Mouse (Mus musculus): ENCODE measurements around the gene Dcdc2c. TPM values are rescaled to one million over a fixed set of nuclear protein-coding genes. Genes with fewer than 3 reads are reported as not detected.

The Dcdc2c gene
- polyA plus RNA-seq, 1 experiment from 2014 or later, result not detected

GRCm38 (mm10) chr12:28575366-28576070 lies 23.3 kb upstream of the Dcdc2c start:
- Histone ChIP-seq H3K4me2 (replicated peaks) (no peak overlapping the region), H3K27me3 (no peaks in the 10 kb centered on the region), H3K4me3 (replicated peaks) (no peak overlapping the region), H3K9me3 (no peaks in the 10 kb centered on the region), H3K9ac (replicated peaks) (no peak overlapping the region), H3K27ac (no peak overlapping the region), H3K4me1 (replicated peaks) (no peaks in the 10 kb centered on the region), H3K36me3 (no peaks in the 10 kb centered on the region)
- 83% methylated on average over 6 of the region's 6 CpGs for WGBS
- ATAC-seq, result no peak

GRCm38 (mm10) chr12:28572241-28572640 lies 20.0 kb upstream of the Dcdc2c start:
- Histone ChIP-seq H3K4me2 (replicated peaks) (no peak overlapping the region), H3K9me3 (no peaks in the 10 kb centered on the region), H3K9ac (replicated peaks) (no peak overlapping the region), H3K27me3 (no peaks in the 10 kb centered on the region), H3K4me3 (replicated peaks) (no peak overlapping the region), H3K27ac (no peak overlapping the region), H3K36me3 (no peaks in the 10 kb centered on the region), H3K4me1 (replicated peaks) (no peaks in the 10 kb centered on the region)
- ATAC-seq, result no peak
- WGBS, result 87% methylated on average over 2 of the region's 2 CpGs

- H3K4me2 ChIP-seq (replicated peaks), result no peak overlapping the region
- WGBS, result 77% methylated on average over 18 of the region's 18 CpGs
- no peak for ATAC-seq
- no peak overlapping the region for H3K4me3 ChIP-seq (replicated peaks)
- H3K27me3 ChIP-seq, result no peaks in the 10 kb centered on the region
- H3K4me1 ChIP-seq (replicated peaks), result no peaks in the 10 kb centered on the region
- H3K36me3 ChIP-seq, result no peaks in the 10 kb centered on the region
- H3K27ac ChIP-seq, result no peak overlapping the region
- H3K9me3 ChIP-seq, result no peaks in the 10 kb centered on the region
- no peak overlapping the region for H3K9ac ChIP-seq (replicated peaks)
Measured at GRCm38 (mm10) chr12:28551775-28552174, 424 bp downstream of the Dcdc2c start.

- no peak overlapping the region for H3K4me3 ChIP-seq (replicated peaks)
- WGBS, result 66% methylated on average over 4 of the region's 4 CpGs
- no peak overlapping the region for H3K9ac ChIP-seq (replicated peaks)
- no peak for ATAC-seq
- no peaks in the 10 kb centered on the region for H3K27me3 ChIP-seq
- no peaks in the 10 kb centered on the region for H3K9me3 ChIP-seq
- no peak overlapping the region for H3K27ac ChIP-seq
- no peaks in the 10 kb centered on the region for H3K36me3 ChIP-seq
- no peaks in the 10 kb centered on the region for H3K4me1 ChIP-seq (replicated peaks)
- no peak overlapping the region for H3K4me2 ChIP-seq (replicated peaks)
Measured at GRCm38 (mm10) chr12:28548887-28549286, 3.3 kb downstream of the Dcdc2c start.

GRCm38 (mm10) chr12:28514264-28514775 lies 37.9 kb downstream of the Dcdc2c start:
- no peak for ATAC-seq
- no peaks in the 10 kb centered on the region for H3K36me3 ChIP-seq
- H3K9me3 ChIP-seq, result no peaks in the 10 kb centered on the region
- no peak overlapping the region for H3K4me2 ChIP-seq (replicated peaks)
- 68% methylated on average over 1 of the region's 1 CpGs for WGBS
- no peak overlapping the region for H3K27ac ChIP-seq
- no peak overlapping the region for H3K9ac ChIP-seq (replicated peaks)
- 0 out of 2 replicates have a peak, but pooled peaks cover 3% of the 10 kb centered on the region for H3K4me1 ChIP-seq (replicated peaks)
- no peak overlapping the region for H3K4me3 ChIP-seq (replicated peaks)
- H3K27me3 ChIP-seq, result no peaks in the 10 kb centered on the region

GRCm38 (mm10) chr12:28509699-28510280 lies 42.4 kb downstream of the Dcdc2c start:
- no peaks in the 10 kb centered on the region for H3K36me3 ChIP-seq
- no peaks in the 10 kb centered on the region for H3K27me3 ChIP-seq
- H3K9me3 ChIP-seq, result no peaks in the 10 kb centered on the region
- WGBS, result 62% methylated on average over 5 of the region's 5 CpGs
- no peak overlapping the region for H3K27ac ChIP-seq
- ATAC-seq, result no peak
- 0 out of 2 replicates have a peak, but pooled peaks cover 3% of the 10 kb centered on the region for H3K4me1 ChIP-seq (replicated peaks)
- H3K4me2 ChIP-seq (replicated peaks), result no peak overlapping the region
- no peak overlapping the region for H3K4me3 ChIP-seq (replicated peaks)
- H3K9ac ChIP-seq (replicated peaks), result no peak overlapping the region

- Histone ChIP-seq H3K9me3 (no peaks in the 10 kb centered on the region), H3K4me1 (replicated peaks) (no peaks in the 10 kb centered on the region), H3K4me3 (replicated peaks) (no peak overlapping the region), H3K27me3 (no peaks in the 10 kb centered on the region), H3K36me3 (no peaks in the 10 kb centered on the region), H3K9ac (replicated peaks) (no peak overlapping the region), H3K27ac (no peak overlapping the region), H3K4me2 (replicated peaks) (no peak overlapping the region)
- no peak for ATAC-seq
- WGBS, result 92% methylated on average over 5 of the region's 5 CpGs
Measured at GRCm38 (mm10) chr12:28494289-28494688, 57.9 kb downstream of the Dcdc2c start.

- Histone ChIP-seq H3K36me3 (no peaks in the 10 kb centered on the region), H3K27ac (no peak overlapping the region), H3K4me1 (replicated peaks) (no peaks in the 10 kb centered on the region), H3K4me3 (replicated peaks) (no peak overlapping the region), H3K9me3 (no peaks in the 10 kb centered on the region), H3K4me2 (replicated peaks) (no peak overlapping the region), H3K27me3 (no peaks in the 10 kb centered on the region), H3K9ac (replicated peaks) (no peak overlapping the region)
- ATAC-seq, result no peak
- 81% methylated on average over 10 of the region's 10 CpGs for WGBS
Measured at GRCm38 (mm10) chr12:28482483-28483160, 69.6 kb downstream of the Dcdc2c start.

GRCm38 (mm10) chr12:28460951-28461431 lies 91.2 kb downstream of the Dcdc2c start:
- no peaks in the 10 kb centered on the region for H3K36me3 ChIP-seq

GRCm38 (mm10) chr12:28460523-28460922 lies 91.7 kb downstream of the Dcdc2c start:
- WGBS, result 9% methylated on average over 7 of the region's 7 CpGs
- Histone ChIP-seq H3K9ac (replicated peaks) (no peak overlapping the region), H3K4me3 (replicated peaks) (no peak overlapping the region), H3K36me3 (no peaks in the 10 kb centered on the region), H3K27ac (peak overlapping the region; percentile 20; the same call in 1 of the 2 replicates), H3K4me1 (replicated peaks) (peaks cover 15% of the 10 kb centered on the region; the same call in 1 of the 2 replicates), H3K4me2 (replicated peaks) (no peak overlapping the region), H3K27me3 (no peaks in the 10 kb centered on the region; the same call in 1 of the 2 replicates), H3K9me3 (0 out of 2 replicates have a peak, but pooled peaks cover 5% of the 10 kb centered on the region)
- peak; percentile 55; the same call in 1 of the 2 replicates for ATAC-seq

More at GRCm38 (mm10) chr12:28460951-28461431, 91.2 kb downstream of the Dcdc2c start:
- Histone ChIP-seq H3K9ac (replicated peaks) (no peak overlapping the region), H3K9me3 (0 out of 2 replicates have a peak, but pooled peaks cover 5% of the 10 kb centered on the region), H3K4me2 (replicated peaks) (no peak overlapping the region), H3K27ac (peak overlapping the region; percentile 57), H3K4me1 (replicated peaks) (peaks cover 15% of the 10 kb centered on the region; the same call in 1 of the 2 replicates), H3K27me3 (no peaks in the 10 kb centered on the region; the same call in 1 of the 2 replicates), H3K4me3 (replicated peaks) (no peak overlapping the region)
- WGBS, result 0% methylated on average over 2 of the region's 2 CpGs
- peak; percentile 96 for ATAC-seq

GRCm38 (mm10) chr12:28458786-28459185 lies 93.4 kb downstream of the Dcdc2c start:
- no peak for ATAC-seq
- Histone ChIP-seq H3K9me3 (0 out of 2 replicates have a peak, but pooled peaks cover 5% of the 10 kb centered on the region), H3K36me3 (no peaks in the 10 kb centered on the region), H3K27me3 (no peaks in the 10 kb centered on the region; the same call in 1 of the 2 replicates), H3K4me3 (replicated peaks) (no peak overlapping the region), H3K9ac (replicated peaks) (no peak overlapping the region), H3K4me2 (replicated peaks) (no peak overlapping the region), H3K4me1 (replicated peaks) (peaks cover 15% of the 10 kb centered on the region; the same call in 1 of the 2 replicates), H3K27ac (no peak overlapping the region)
- 96% methylated on average over 5 of the region's 5 CpGs for WGBS

Data from midbrain, embryonic 13.5 days (tissue).